Mouse (Mus musculus): Measurements from ENCODE around the gene Trim3. TPM values are rescaled to one million over a fixed set of nuclear protein-coding genes. Genes with fewer than 3 reads are reported as not detected.

The Trim3 gene
- polyA plus RNA-seq, 1 experiment from 2014 or later: 3.5 TPM

DNA sequence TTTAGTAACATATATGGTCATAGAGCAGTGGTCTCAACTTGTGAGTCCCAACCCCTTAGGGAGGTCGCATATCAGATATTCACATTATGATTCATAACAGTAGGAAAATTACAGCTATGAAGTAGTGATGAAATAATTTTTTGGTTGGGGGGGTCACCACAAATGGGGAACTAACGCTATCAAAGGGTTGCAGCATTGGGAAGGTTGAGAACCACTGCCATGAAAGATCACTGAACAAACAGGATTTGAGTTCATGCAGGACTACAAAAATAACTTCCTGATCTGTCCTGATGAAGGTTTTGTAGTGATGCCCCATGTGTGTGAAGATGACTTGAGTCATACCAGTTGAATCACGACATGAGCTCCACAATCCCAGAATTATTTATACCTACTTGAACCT is 24.9 kb downstream of the Trim3 start:
- ATAC-seq (ENCODE audit: insufficient read depth): no peak
- H3K9me3 ChIP-seq (replicated peaks): no peaks in the 10 kb centered on the region
- no peak overlapping the region for H3K27ac ChIP-seq (replicated peaks)

DNA sequence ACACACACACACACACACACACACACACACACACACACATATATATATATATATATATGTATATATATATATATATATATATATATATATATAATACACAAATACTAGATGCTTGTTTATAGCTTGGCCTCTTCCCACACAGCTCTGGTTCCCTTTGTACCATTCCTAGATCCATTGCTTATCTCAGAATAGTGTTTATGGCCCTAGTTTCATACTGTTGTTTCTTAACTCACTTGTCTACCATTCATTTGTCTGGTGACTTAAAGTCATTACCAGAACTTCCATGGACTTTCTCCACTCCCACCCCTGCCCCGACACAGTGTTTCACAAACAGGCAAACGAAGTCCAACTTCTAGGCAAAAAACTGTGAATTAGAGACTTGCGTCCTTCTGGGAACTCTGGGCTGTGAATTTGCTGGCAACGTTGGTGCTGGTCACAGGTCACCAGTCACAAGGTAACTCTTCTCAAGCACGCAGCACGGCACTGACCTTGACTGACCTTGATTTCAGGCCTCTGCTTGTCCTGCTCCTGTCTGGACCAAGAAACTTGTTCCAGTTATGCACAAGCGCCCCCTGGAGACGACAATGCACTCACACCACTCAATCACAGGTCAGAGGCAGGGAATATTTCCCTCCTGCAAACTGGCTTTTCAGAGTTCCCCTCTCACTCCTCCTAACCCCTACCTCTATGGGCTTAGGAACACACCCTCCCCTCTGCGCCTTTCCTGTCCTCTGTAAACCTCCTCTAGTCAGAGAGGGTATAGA is 30.3 kb downstream of the Trim3 start:
- Histone ChIP-seq H3K9me3 (replicated peaks) (no peaks in the 10 kb centered on the region), H3K4me1 (replicated peaks) (no peaks in the 10 kb centered on the region), H3K4me3 (replicated peaks) (no peak overlapping the region), H3K4me2 (no peak overlapping the region), H3K27me3 (no peaks in the 10 kb centered on the region), H3K36me3 (replicated peaks) (no peaks in the 10 kb centered on the region), H3K27ac (replicated peaks) (no peak overlapping the region), H3K9ac (no peak overlapping the region)
- 0 out of 2 replicates have a peak, but pooled peaks have one; percentile 40 for ATAC-seq (ENCODE audit: insufficient read depth)
- WGBS (ENCODE audit: insufficient replicate concordance): 29% methylated on average over 9 of the region's 9 CpGs

More for the DNA sequence above, 24.9 kb downstream of the Trim3 start:
- no peaks in the 10 kb centered on the region for H3K27me3 ChIP-seq
- WGBS (ENCODE audit: insufficient replicate concordance): 43% methylated on average over 3 of the region's 3 CpGs
- no peak overlapping the region for H3K9ac ChIP-seq
- H3K4me1 ChIP-seq (replicated peaks): no peaks in the 10 kb centered on the region
- no peak overlapping the region for H3K4me3 ChIP-seq (replicated peaks)
- peaks cover 7% of the 10 kb centered on the region for H3K36me3 ChIP-seq (replicated peaks)
- H3K4me2 ChIP-seq: no peak overlapping the region

DNA sequence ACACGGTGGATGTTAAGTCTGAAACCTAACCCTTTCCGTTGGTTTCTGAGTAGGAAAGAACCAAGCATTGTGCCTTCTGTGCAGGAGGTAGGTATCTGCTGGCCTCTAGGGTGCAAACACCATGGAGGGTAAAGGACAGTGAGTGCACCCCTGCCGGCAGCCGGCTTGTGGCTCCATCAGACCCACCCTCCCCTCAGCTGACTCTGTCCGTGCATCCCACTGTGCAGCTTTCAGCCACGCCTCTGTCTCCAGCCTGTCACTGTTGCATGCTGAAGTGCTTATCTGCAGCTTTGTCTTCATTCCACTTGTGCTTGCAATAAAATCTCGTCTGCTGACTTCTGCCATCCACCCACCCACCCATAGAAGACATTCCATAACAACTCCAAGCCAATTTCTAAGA is 43.3 kb downstream of the Trim3 start:
- no peak overlapping the region for H3K4me2 ChIP-seq
- H3K9me3 ChIP-seq (replicated peaks): no peaks in the 10 kb centered on the region
- no peak overlapping the region for H3K27ac ChIP-seq (replicated peaks)
- H3K36me3 ChIP-seq (replicated peaks): peaks cover 4% of the 10 kb centered on the region; the same call in 1 of the 2 replicates
- no peak overlapping the region for H3K9ac ChIP-seq
- no peak overlapping the region for H3K4me3 ChIP-seq (replicated peaks)
- no peak for ATAC-seq (ENCODE audit: insufficient read depth)
- no peaks in the 10 kb centered on the region for H3K4me1 ChIP-seq (replicated peaks)
- 41% methylated on average over 7 of the region's 7 CpGs for WGBS (ENCODE audit: insufficient replicate concordance)
- H3K27me3 ChIP-seq: no peaks in the 10 kb centered on the region

DNA sequence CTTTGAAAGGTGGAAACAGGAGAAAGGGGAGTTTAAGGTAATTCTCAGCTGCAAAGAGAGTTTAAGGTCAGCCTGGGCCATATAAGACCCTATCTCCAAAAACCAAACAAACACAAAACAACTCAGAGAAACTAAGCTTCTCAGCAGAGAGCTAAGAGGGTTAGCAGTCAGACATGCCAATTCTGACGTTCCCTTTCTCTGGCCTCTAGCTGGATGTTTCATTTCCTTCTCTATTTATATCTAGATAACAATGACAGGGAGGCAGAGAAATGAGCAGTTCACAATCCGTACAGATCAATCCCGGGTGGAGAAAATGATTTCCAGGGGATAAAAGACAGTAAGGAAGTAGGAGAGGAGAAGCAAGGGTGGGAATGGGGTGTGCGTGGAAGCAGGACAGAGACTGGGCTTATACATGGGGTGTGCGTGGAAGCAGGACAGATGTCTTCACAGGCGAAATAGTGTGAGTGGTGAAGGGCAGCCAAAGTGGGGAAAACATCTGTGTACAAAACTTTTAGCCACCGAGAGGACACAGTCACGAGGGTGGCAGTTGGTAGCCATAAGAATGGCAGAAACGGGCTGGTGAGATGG is 45.0 kb downstream of the Trim3 start:
- no peak overlapping the region for H3K9ac ChIP-seq
- H3K4me2 ChIP-seq: no peak overlapping the region
- no peak for ATAC-seq (ENCODE audit: insufficient read depth)
- 0 out of 2 replicates have a peak, but pooled peaks cover under 1% of the 10 kb centered on the region for H3K27me3 ChIP-seq
- no peaks in the 10 kb centered on the region for H3K9me3 ChIP-seq (replicated peaks)
- H3K4me1 ChIP-seq (replicated peaks): no peaks in the 10 kb centered on the region
- WGBS (ENCODE audit: insufficient replicate concordance): 37% methylated on average over 9 of the region's 9 CpGs
- peaks cover 4% of the 10 kb centered on the region; the same call in 1 of the 2 replicates for H3K36me3 ChIP-seq (replicated peaks)
- H3K4me3 ChIP-seq (replicated peaks): no peak overlapping the region
- no peak overlapping the region for H3K27ac ChIP-seq (replicated peaks)

DNA sequence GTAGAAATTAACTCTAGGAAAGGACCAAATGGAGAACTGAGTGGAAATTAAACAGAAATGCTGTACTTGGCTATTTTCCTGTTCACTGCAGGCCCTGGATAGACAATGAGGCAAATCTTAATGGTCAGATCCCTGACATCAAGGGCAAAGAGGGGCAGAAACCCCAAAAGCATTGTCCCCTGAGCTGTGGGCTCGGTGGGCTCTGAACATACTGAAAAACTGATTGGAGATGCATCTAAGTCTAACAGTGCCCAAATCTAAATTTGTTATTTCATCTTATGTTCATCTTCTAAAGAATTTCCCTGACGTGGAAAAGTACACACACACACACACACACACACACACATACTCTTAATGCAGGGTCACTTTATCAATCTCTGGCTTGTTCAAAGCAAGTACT is 51.4 kb downstream of the Trim3 start:
- Histone ChIP-seq H3K9ac (no peak overlapping the region), H3K27ac (replicated peaks) (no peak overlapping the region), H3K4me1 (replicated peaks) (peaks cover 14% of the 10 kb centered on the region), H3K9me3 (replicated peaks) (no peaks in the 10 kb centered on the region), H3K36me3 (replicated peaks) (no peaks in the 10 kb centered on the region), H3K4me2 (peak overlapping the region; percentile 84), H3K4me3 (replicated peaks) (0 out of 2 replicates have a peak overlapping the region, but pooled peaks have one; percentile 64), H3K27me3 (peaks cover 46% of the 10 kb centered on the region)
- ATAC-seq (ENCODE audit: insufficient read depth): no peak
- 55% methylated on average over 2 of the region's 2 CpGs for WGBS (ENCODE audit: insufficient replicate concordance)

DNA sequence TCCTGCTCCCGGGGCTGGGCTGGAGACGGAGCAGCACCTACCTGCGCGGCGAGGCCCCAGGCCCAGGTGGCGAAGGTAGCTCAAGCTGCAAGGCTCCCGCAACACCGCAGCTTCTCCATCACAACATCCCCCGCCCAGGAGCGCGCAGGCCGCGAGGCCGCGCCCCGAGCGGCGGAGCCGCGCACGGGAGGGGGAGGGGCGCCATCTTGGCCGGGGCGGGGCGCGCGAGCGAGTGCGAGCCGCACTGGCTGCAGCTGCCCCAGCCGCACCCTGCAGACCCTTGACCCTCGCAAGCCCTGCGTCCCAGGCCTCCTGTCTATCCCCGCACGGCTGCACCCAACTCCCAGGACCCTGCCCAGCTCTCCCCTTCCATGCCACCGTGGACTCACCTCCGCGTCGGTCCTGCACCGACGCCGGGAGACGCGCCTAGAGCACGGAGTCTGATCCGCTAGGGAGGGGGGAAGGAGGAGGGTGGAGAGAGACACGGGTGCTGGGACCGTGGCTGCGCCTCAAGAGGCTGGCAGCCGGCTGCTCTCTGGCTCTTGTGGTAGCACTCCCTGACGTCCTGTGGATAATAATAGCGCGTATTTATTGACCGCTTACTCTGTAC is 52.2 kb downstream of the Trim3 start, which contains the start of gene Apbb1:
Gene Apbb1, minus strand, starts transcription at position 560 of the 610 bp plus-strand sequence.
- Histone ChIP-seq H3K4me1 (replicated peaks) (peaks cover 14% of the 10 kb centered on the region), H3K9ac (peak within 1 kb of the TSS; percentile 37; the same call in 1 of the 2 replicates), H3K4me2 (peak within 1 kb of the TSS; percentile 84), H3K36me3 (replicated peaks) (no peaks in the 10 kb centered on the region), H3K9me3 (replicated peaks) (no peaks in the 10 kb centered on the region), H3K27ac (replicated peaks) (no peak within 1 kb of the TSS; the same call in 1 of the 2 replicates), H3K4me3 (replicated peaks) (peak within 1 kb of the TSS; percentile 64), H3K27me3 (peaks cover 46% of the 10 kb centered on the region)
- peak; percentile 88 for ATAC-seq (ENCODE audit: insufficient read depth)
- under 1% methylated on average over 52 of the region's 54 CpGs for WGBS (ENCODE audit: insufficient replicate concordance)

DNA sequence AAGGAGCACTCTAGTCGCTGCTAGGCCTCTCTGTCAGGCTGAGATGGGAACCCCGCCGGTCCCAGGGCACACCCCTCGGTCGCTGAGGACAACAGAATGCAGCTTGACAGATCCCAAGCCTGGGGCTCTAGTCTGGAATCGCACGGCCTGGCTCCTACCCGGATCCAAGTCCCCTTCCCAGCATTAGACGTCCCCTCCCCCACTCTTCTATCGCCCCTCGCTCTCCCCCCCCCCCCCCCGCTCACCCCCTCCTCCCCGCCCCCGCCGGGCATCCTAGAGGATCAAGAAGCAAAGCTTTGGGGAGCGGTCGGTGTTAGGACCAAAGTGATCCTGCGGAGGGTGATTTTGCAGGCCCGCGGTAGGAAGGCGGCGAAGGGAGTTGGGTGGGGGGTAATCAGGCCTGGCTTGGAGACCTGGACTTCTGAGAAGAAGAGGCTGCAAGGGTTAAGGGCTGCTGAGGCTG is 52.7 kb downstream of the Trim3 start:
- Histone ChIP-seq H3K4me1 (replicated peaks) (peaks cover 14% of the 10 kb centered on the region), H3K9me3 (replicated peaks) (no peaks in the 10 kb centered on the region), H3K27me3 (peaks cover 46% of the 10 kb centered on the region), H3K27ac (replicated peaks) (no peak overlapping the region), H3K4me3 (replicated peaks) (peak overlapping the region; percentile 64), H3K36me3 (replicated peaks) (no peaks in the 10 kb centered on the region), H3K9ac (no peak overlapping the region), H3K4me2 (peak overlapping the region; percentile 84)
- 4% methylated on average over 21 of the region's 22 CpGs for WGBS (ENCODE audit: insufficient replicate concordance)
- no peak; the same call in 1 of the 2 replicates for ATAC-seq (ENCODE audit: insufficient read depth)

DNA sequence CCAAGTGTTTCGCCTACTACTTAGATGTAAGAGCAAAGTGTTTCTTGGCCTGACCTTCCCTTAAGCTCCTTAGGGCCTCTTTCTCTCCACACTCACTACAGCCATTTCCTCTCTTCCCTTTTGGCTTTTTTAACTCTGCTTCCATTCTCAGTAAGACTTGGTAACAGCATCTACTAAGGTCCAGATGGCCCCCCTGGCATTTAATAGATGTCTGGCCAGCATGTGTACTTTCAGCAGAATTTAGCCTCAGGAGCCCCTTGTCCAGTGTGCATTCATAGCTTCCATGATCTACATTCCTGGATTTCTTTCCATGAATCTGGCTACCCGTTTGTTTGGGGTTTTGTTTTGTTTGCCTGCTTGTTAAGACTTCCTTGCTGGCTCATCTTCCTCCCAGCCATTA is 54.9 kb downstream of the Trim3 start:
- WGBS (ENCODE audit: insufficient replicate concordance): 47% methylated on average over 2 of the region's 2 CpGs
- Histone ChIP-seq H3K27me3 (peaks cover 46% of the 10 kb centered on the region), H3K9me3 (replicated peaks) (no peaks in the 10 kb centered on the region), H3K27ac (replicated peaks) (no peak overlapping the region), H3K4me1 (replicated peaks) (peaks cover 14% of the 10 kb centered on the region), H3K4me3 (replicated peaks) (no peak overlapping the region), H3K9ac (no peak overlapping the region), H3K36me3 (replicated peaks) (no peaks in the 10 kb centered on the region), H3K4me2 (no peak overlapping the region)
- no peak for ATAC-seq (ENCODE audit: insufficient read depth)

DNA sequence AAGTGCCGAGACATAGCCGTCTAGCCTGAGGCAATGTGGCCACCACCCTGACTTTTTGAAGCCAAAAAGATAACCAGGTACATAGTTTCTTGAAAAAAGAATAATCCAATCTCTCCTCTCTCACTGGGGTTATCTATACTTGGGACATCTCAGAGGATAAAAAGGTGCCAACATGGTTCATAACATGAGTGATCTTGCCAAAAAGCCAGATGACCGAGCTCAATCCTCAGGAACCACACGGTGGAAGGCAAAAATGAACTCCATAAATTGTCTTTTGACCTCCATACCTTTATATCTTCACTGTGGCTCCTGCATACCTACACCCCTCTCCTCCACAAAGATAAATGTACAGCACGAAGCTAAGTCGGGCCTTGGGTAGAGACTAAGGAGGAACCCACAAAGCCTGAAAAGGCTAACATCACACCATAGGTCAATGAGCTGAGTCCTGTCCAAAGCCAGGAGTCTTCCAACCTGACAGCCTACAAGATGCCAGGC is 55.9 kb downstream of the Trim3 start:
- H3K27ac ChIP-seq (replicated peaks): no peak overlapping the region
- 63% methylated on average over 6 of the region's 6 CpGs for WGBS (ENCODE audit: insufficient replicate concordance)

DNA sequence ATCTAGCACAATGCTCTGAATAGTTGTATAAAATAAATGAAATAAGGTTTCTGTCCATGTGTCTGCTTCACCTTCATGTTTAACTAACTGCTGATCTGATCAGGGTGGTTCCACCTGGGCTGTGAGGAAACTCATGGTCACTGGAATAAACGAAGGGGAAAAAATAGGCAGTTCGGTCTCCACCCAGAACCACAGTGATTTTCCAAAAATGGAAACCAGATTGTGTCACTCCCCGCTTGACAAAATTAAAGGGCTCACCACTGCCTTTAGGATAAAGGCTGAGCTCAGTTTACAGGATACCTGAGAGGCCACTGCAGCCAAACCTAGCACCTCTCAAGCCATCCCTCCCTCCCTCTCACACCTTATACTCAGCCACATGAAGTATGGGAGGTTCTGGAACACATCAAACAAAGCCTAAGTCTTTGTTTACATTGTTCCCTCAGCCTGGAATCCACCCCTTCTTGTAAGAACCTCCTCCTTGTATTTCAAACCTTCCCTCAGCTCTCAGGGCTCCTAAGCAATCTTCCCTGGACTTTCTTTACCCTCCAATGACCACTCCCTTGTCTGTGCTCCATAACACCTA is 57.1 kb downstream of the Trim3 start:
- H3K9ac ChIP-seq: no peak overlapping the region
- ATAC-seq (ENCODE audit: insufficient read depth): no peak
- H3K27me3 ChIP-seq: peaks cover 25% of the 10 kb centered on the region
- no peak overlapping the region for H3K4me2 ChIP-seq
- peaks cover 9% of the 10 kb centered on the region for H3K4me1 ChIP-seq (replicated peaks)
- no peaks in the 10 kb centered on the region for H3K36me3 ChIP-seq (replicated peaks)
- no peak overlapping the region for H3K27ac ChIP-seq (replicated peaks)
- WGBS (ENCODE audit: insufficient replicate concordance): 33% methylated on average over 3 of the region's 3 CpGs
- no peaks in the 10 kb centered on the region for H3K9me3 ChIP-seq (replicated peaks)
- H3K4me3 ChIP-seq (replicated peaks): no peak overlapping the region

More for the DNA sequence above, 55.9 kb downstream of the Trim3 start:
- Histone ChIP-seq H3K4me2 (no peak overlapping the region), H3K4me1 (replicated peaks) (peaks cover 14% of the 10 kb centered on the region), H3K4me3 (replicated peaks) (no peak overlapping the region), H3K9ac (no peak overlapping the region), H3K27me3 (peaks cover 36% of the 10 kb centered on the region), H3K9me3 (replicated peaks) (no peaks in the 10 kb centered on the region), H3K36me3 (replicated peaks) (no peaks in the 10 kb centered on the region)
- ATAC-seq (ENCODE audit: insufficient read depth): no peak

All from liver, embryonic 15.5 days (tissue).